Mouse (Mus musculus): ENCODE measurements at regions not wholly inside any gene's neighbourhood (a gene's known extent, or its start where the extent isn't known, plus 50 kb on each side); places are given as distances from the start of the nearest gene placed in this dataset.

GRCm38 (mm10) chr11:26824080-26824727 is 230.4 kb upstream of the Vrk2 start:
- no peak for TF ChIP-seq CTCF (conservative IDR thresholded peaks at IDR 0.05; ENCODE audit: low read length)
- TF ChIP-seq NANOG (IDR thresholded peaks at IDR 0.05; ENCODE audit: borderline replicate concordance, low read length) = no peak
- no peak for TF ChIP-seq POU5F1 (IDR thresholded peaks at IDR 0.05; ENCODE audit: borderline replicate concordance, low read length)

All from E14TG2a.4 (cell line).